Mouse (Mus musculus) G1E (cell line): ENCODE results near the gene Msh5.

Experiments used
- CTCF ChIP-seq: IDR thresholded peaks from 2 replicates; pipeline ENCODE4 v1.5.1; 2012; ENCODE audit warnings: low read depth, low read length, inconsistent platforms, mixed read lengths
- GATA1 ChIP-seq: IDR thresholded peaks from 2 replicates; pipeline ENCODE4 v1.6.1; 2012; ENCODE audit warnings: borderline replicate concordance, low read length, inconsistent platforms, mixed read lengths
- GATA2 ChIP-seq: IDR thresholded peaks from 2 replicates; pipeline ENCODE4 v1.6.1; 2012; ENCODE audit warnings: low read depth, low read length, inconsistent platforms, borderline replicate concordance
- POLR2AphosphoS5 ChIP-seq: IDR thresholded peaks from 2 replicates; pipeline ENCODE4 v1.6.1; 2012; ENCODE audit warnings: low read depth, low read length, inconsistent platforms; ENCODE audit not compliant: insufficient replicate concordance

DNA sequence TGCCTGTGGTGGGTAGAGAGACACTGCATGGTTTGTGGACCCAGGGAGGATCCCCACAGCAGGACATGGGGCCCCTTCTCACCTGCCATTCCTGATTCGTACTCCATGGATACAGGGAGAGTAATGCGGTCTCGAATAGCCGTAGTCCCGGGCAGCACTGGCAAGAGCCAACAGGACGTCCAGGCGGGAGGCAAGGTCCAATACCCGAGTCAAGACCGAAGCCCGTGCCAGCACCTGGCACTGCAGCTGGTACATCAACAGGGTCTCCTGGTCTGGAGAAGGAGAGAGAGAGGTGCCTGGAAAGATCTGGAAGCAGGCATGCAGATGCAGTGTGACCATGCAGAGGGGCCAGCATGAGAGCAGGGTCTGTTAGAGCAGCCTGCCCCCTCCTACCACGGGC, 15.3 kb downstream of the Msh5 start:
- TF ChIP-seq CTCF (no peak), GATA2 (no peak), GATA1 (no peak), POLR2AphosphoS5 (no peak)
